Mouse (Mus musculus): Measurements from ENCODE around the gene Amh.

The Amh gene

GRCm38 (mm10) chr10:80787517-80787916 is 17.5 kb upstream of the Amh start:
- no peak for DNase-seq (ENCODE audit: low spot score)

- DNase-seq (ENCODE audit: low spot score): no peak
These were observed 14.2 kb upstream of the Amh start for GRCm38 (mm10) chr10:80790761-80791404.

GRCm38 (mm10) chr10:80791476-80792174 is 13.4 kb upstream of the Amh start:
- DNase-seq (ENCODE audit: low spot score): no peak

DNA sequence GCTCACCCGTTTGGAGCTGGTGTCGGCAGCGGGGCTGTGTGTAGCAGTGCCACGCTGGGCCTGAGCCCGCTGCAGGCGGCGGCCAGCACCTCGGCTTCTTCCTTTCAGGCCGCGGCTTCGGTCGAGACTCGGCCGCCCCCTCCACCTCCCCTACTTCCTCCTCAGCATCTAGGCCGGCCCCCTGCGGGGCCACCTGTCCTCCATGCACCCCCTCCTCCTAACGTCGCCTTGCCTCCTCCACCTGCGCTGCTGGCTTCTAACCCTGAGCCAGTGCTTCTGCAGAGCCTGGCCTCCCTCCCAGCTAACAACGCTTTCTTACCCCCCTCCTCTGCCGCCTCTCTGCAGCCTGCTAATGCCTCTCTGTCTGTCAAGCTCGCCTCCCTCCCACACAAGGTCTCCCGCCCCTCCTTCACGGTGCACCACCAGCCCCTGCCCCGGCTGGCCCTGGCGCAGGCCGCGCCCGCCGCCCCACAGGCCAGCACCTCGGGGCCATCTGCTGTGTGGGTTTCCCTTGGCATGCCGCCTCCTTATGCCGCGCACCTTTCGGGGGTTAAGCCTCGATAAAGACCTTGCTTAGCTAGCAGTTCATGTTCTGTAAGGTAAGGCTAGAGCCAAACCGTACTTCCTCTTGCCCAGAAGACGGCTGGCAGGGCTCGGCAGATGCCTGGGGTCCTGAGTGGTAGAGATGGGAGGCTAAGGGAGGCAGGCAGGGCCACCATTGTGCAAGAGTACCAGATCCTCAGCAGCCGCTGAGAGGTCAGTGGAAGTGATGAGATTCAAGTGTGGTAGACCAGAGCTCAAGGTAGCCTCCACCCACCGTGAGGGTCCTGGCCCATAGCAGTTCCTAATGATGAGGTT is 12.6 kb upstream of the Amh start:
- peak; percentile 15 for DNase-seq (ENCODE audit: low spot score)

- no peak for DNase-seq (ENCODE audit: low spot score)
These were observed 11.8 kb upstream of the Amh start for GRCm38 (mm10) chr10:80793033-80793784.

DNA sequence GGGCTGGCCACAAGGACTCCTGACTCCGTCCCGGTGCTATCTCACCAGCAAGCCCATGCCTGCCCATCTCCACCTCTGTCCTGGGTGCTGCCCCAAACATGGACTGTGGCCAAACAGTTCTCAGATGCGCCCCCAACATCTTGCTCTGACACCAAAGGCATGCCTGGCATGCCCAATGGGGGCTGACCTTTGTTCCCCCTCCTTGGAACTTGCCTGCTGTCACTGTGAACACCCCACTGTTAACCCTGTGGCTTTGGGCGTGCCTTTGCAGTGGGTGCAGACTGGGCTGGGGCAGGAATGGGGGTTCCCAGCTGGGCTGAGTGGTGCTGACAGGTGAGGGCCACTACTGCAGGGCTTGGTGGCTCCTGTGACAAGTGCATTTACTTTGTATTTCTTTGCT is 11.2 kb upstream of the Amh start:
- DNase-seq (ENCODE audit: low spot score): no peak

GRCm38 (mm10) chr10:80794750-80795149 is 10.3 kb upstream of the Amh start:
- DNase-seq (ENCODE audit: low spot score): no peak

DNA sequence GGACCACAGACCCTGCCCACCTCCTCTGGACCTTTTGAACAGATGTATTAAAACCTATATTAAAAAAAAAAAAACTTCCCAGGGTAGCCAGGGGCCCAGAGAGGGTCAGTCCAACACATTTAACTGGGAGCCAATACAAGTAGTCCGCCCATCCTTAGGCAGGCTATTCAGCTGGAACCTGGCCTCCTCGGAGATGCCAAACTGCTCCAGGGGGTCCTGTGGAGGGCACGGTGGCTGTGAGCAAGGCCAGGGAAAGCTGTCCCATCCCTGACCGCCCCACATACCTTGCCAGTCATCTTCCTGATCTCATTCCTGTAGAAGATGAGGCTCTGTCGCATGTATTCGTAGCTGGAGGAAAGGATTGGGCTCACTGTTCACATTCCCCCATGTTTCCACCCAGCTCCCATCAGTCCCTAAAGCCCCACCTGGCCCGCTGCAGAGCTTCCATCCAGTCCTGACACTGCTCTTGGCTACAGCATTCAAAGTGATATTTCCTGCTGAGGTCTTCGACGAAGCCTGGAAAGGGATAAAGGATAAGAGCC is 8.7 kb upstream of the Amh start:
- DNase-seq (ENCODE audit: low spot score): no peak

DNA sequence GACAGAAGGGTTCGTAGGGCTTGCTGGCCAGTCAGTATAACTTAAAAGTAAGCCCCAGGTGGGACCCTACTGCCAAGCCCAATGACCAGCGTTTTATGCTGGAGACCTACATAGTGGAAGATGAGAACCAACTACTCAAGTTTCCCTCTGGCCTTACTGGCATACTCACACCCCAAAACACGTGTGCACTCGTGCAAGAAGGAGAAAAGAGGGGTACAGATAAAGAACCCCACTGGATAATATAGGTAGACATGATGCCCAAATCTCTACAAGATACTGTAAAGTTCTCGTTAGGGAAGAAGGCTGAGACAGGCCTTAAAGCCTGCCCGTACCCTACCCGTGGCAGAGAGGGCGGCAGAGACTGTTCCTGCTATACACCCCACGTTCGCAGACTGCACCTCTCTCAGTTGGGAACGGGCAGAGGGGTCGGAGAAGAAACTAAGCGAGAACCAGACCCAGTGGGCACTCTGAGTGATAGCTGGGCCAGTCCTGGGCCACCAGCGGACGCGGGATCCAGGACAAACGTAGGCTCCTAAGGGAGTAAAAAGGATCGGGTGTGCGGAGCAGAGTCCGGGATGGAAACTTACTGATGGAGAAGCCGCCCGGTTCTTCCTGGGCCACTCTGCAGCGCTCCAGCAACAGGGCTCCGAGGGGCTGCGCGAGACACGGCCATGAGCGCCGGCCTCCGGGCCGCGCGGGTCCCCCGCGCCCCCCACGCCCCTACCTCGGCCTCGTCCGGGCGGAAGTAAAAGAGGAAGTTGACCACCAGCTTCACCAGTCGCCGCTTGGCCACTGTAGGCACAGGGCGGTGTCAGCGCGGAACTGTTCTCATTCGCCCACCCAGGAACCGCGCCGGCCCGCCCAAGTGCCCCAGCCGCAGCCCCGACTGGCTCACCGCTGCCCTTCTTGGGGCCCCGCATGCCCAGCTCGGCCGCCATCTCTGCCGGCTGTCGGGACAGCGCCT is 7.6 kb upstream of the Amh start:
- DNase-seq (ENCODE audit: low spot score): no peak

- DNase-seq (ENCODE audit: low spot score): peak; percentile 97
These were observed 6.7 kb upstream of the Amh start, which contains the start of the genes Sf3a2 and Plekhj1 for GRCm38 (mm10) chr10:80798150-80799006. Sf3a2 (plus strand) TSS chr10:80798198. Plekhj1 (minus strand) TSS chr10:80798626.

- no peak for DNase-seq (ENCODE audit: low spot score)
These were observed 5.9 kb upstream of the Amh start for GRCm38 (mm10) chr10:80799070-80799566.

GRCm38 (mm10) chr10:80802204-80802912 is 2.7 kb upstream of the Amh start:
- no peak for DNase-seq (ENCODE audit: low spot score)

- DNase-seq (ENCODE audit: low spot score): no peak
These were observed 2.0 kb upstream of the Amh start for GRCm38 (mm10) chr10:80802996-80803395.

DNA sequence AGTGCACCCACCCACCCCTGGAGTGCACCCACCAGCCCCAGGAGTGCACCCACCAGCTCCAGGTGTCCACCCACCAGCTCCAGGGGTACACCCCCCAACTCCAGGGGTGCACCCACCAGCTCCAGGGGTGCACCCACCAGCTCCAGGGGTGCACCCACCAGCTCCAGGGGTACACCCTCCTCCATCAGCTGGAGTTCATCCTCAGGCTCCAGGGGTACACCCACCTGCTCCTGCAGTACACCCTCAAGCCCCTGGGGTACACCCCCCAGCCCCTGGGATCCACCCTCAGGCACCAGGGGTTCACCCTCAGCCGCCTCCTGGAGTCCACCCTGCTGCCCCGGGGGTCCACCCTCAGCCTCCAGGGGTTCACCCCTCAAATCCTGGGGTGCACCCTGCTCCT is 703 bp upstream of the Amh start:
- no peak for DNase-seq (ENCODE audit: low spot score)

- DNase-seq (ENCODE audit: low spot score): no peak
These were observed 279 bp downstream of the Amh start for GRCm38 (mm10) chr10:80805322-80805721.

DNA sequence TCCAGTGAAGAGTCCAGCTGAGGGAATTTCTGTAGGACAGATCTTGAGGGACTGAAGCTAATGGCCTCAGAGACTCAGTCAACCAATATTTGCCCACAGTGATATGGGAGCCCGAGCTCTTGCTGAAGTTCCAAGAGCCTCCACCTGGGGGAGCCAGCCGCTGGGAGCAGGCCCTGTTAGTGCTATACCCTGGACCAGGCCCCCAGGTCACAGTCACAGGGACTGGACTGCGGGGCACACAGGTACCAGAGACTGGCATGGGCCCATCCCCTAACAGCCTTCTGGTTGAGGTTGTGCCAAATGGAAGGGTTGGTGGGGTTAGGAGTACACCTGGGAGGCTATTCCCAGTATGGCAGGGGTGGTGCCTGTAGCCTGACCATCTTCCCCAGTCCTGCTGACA is 882 bp downstream of the Amh start:
- peak; percentile 66 for DNase-seq (ENCODE audit: low spot score)

DNA sequence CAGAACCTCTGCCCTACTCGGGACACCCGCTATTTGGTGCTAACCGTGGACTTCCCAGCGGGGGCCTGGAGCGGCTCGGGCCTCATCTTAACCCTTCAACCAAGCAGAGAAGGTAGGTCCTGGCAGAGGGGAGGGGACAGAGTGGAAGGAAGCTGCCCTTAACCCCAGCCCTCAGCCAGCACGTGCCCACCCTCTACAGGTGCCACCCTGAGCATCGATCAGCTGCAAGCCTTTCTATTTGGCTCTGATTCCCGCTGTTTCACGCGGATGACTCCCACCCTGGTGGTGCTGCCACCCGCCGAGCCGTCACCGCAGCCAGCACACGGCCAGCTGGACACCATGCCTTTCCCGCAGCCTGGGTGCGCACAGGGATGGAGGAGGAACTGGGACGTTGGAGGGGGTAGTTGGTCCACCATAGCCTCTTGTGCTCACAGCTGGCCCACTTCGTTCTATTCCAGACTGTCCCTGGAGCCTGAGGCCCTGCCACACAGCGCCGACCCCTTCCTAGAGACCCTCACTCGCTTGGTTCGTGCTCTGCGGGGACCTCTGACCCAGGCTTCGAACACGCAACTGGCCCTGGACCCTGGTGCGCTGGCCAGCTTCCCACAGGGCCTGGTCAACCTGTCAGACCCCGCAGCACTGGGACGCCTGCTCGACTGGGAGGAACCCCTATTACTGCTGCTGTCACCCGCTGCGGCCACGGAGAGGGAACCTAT is 1.5 kb downstream of the Amh start:
- DNase-seq (ENCODE audit: low spot score): no peak

- peak; percentile 32 for DNase-seq (ENCODE audit: low spot score)
These were observed 2.1 kb downstream of the Amh start for GRCm38 (mm10) chr10:80807057-80807627.
